Comparison of ENCODE assay signal across 10 mouse cellular contexts in the genomic region with DNA sequence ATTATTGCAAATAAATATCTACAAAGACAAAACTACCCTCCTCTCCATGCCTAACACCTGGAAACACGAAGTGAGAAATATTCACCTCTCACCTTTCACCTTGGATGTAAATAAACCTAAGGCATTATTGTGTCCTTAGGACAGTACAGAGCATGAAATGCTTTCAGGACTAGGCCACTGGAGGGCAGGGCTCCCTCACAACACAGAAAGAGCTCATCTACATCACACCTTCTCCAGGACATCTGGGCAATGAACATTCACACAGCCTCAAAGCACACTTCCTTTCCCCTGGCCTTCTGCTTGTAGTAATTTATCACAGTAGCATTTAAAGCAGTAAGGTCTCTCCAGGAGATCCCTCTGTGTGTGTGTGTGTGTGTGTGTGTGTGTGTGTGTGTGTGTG. TPM values are rescaled to one million over a fixed set of nuclear protein-coding genes. Genes with fewer than 3 reads are reported as not detected.
A peak's percentile ranks its signal among the peaks of the same experiment; 100 is the strongest.
DNase-seq lines count a peak whose midpoint lies in the region; ATAC-seq and TF ChIP-seq lines count a peak whose summit lies in the region.
"Had no signal": no experiment of that assay in that cellular context is flagged by ENCODE, and none has a peak within 500 bp of the region (broad histone marks: within the 10 kb centered on the region; RNA-seq: fewer than 3 reads in every experiment).

No protein-coding gene starts in this region.

- ATAC-seq in heart, postnatal 0 days (ENCODE audit: insufficient read depth, low read depth), result peak; percentile 49; the same call in 1 of the 2 replicates
- no peak for ATAC-seq in midbrain, embryonic 14.5 days (ENCODE audit: low FRiP score, low TSS enrichment)
- no peak for ATAC-seq in midbrain, embryonic 11.5 days (ENCODE audit: low FRiP score)
- ATAC-seq in stomach, postnatal 0 days (ENCODE audit: low FRiP score, low TSS enrichment), result no peak
- ATAC-seq: forebrain, embryonic 13.5 days had no signal

- H3K4me2 ChIP-seq in heart, postnatal 0 days (ENCODE audit: low read depth, low read length), result no peak overlapping the region
- H3K4me2 ChIP-seq in midbrain, embryonic 14.5 days (ENCODE audit: low read length), result no peak overlapping the region
- no peak overlapping the region for H3K4me2 ChIP-seq in midbrain, embryonic 11.5 days
- H3K4me2 ChIP-seq in stomach, postnatal 0 days (replicated peaks; ENCODE audit: low read depth), result no peak overlapping the region
- H3K4me2 ChIP-seq: forebrain, embryonic 13.5 days had no signal

- peak; percentile 57 for TF ChIP-seq CTCF in heart, postnatal 0 days (IDR thresholded peaks at IDR 0.05; ENCODE audit: low read depth)
- peak; percentile 32 for TF ChIP-seq CTCF in bone marrow, adult 2 months (IDR thresholded peaks at IDR 0.05; ENCODE audit: control insufficient read depth, insufficient read depth, low read length)
- TF ChIP-seq CTCF in stomach, postnatal 0 days (IDR thresholded peaks at IDR 0.05; ENCODE audit: low read depth), result peak; percentile 70

- peak; percentile 26 for DNase-seq in heart, postnatal 0 days (ENCODE audit: low spot score)
- DNase-seq in heart, postnatal 25 days (ENCODE audit: low spot score), result no peak
- peak; percentile 35 for DNase-seq in midbrain, embryonic 14.5 days
- DNase-seq in midbrain, embryonic 11.5 days (ENCODE audit: low spot score, missing footprints), result no peak
- no peak for DNase-seq in stomach, postnatal 0 days (ENCODE audit: low spot score)
- DNase-seq in frontal cortex, postnatal 10 days (ENCODE audit: low spot score in 2 of 2), result no peak
- DNase-seq in left cerebral cortex, postnatal 14 days (ENCODE audit: low spot score in 2 of 2), result no peak

- H3K4me1 ChIP-seq in heart, postnatal 0 days (ENCODE audit: control insufficient read depth, insufficient read depth), result no peaks in the 10 kb centered on the region
- no peaks in the 10 kb centered on the region for H3K4me1 ChIP-seq in midbrain, embryonic 14.5 days (ENCODE audit: control insufficient read depth, insufficient read depth, low read length)
- H3K4me1 ChIP-seq in midbrain, embryonic 11.5 days (ENCODE audit: control insufficient read depth, insufficient read depth, low read length), result no peaks in the 10 kb centered on the region
- no peaks in the 10 kb centered on the region for H3K4me1 ChIP-seq in bone marrow, adult 2 months (ENCODE audit: control insufficient read depth, insufficient read depth, low read length)
- H3K4me1 ChIP-seq in stomach, postnatal 0 days (replicated peaks; ENCODE audit: control insufficient read depth, insufficient read depth), result no peaks in the 10 kb centered on the region
- H3K4me1 ChIP-seq: forebrain, embryonic 13.5 days; hindbrain, embryonic 10.5 days had no signal

- no peaks in the 10 kb centered on the region for H3K9me3 ChIP-seq in heart, postnatal 0 days (replicated peaks; ENCODE audit: control insufficient read depth, low read length)
- no peaks in the 10 kb centered on the region for H3K9me3 ChIP-seq in midbrain, embryonic 14.5 days (ENCODE audit: control insufficient read depth, low read length)
- H3K9me3 ChIP-seq in midbrain, embryonic 11.5 days (ENCODE audit: control insufficient read depth, low read length), result no peaks in the 10 kb centered on the region
- no peaks in the 10 kb centered on the region for H3K9me3 ChIP-seq in stomach, postnatal 0 days (ENCODE audit: control insufficient read depth, low read length)
- H3K9me3 ChIP-seq: forebrain, embryonic 13.5 days had no signal

- TF ChIP-seq EP300 in heart, postnatal 0 days (IDR thresholded peaks at IDR 0.05; ENCODE audit: low read depth), result no peak
- no peak for TF ChIP-seq EP300 in stomach, postnatal 0 days (optimal IDR thresholded peaks at IDR 0.05)

- WGBS in heart, postnatal 0 days, result 92% methylated on average over 1 of the region's 1 CpGs
- 88% methylated on average over 1 of the region's 1 CpGs for WGBS in midbrain, embryonic 14.5 days
- 93% methylated on average over 1 of the region's 1 CpGs for WGBS in midbrain, embryonic 11.5 days
- WGBS in bone marrow, adult 2 months, result 87% methylated on average over 1 of the region's 1 CpGs
- 47% methylated on average over 1 of the region's 1 CpGs for WGBS in stomach, postnatal 0 days

- H3K36me3 ChIP-seq in heart, postnatal 0 days (replicated peaks; ENCODE audit: control insufficient read depth, insufficient read depth, low read length), result peaks cover 44% of the 10 kb centered on the region
- peaks cover 27% of the 10 kb centered on the region for H3K36me3 ChIP-seq in midbrain, embryonic 14.5 days (ENCODE audit: control insufficient read depth, insufficient read depth, low read length)
- peaks cover 6% of the 10 kb centered on the region for H3K36me3 ChIP-seq in midbrain, embryonic 11.5 days (ENCODE audit: control insufficient read depth, insufficient read depth, low read length)
- peaks cover 10% of the 10 kb centered on the region for H3K36me3 ChIP-seq in stomach, postnatal 0 days (ENCODE audit: control insufficient read depth, insufficient read depth, low read length)

- H3K27ac ChIP-seq in heart, postnatal 0 days (ENCODE audit: low read depth), result no peak overlapping the region
- H3K27ac ChIP-seq in midbrain, embryonic 14.5 days (replicated peaks; ENCODE audit: low read depth, low read length), result no peak overlapping the region
- no peak overlapping the region for H3K27ac ChIP-seq in midbrain, embryonic 11.5 days (ENCODE audit: low read depth, low read length)
- no peak overlapping the region for H3K27ac ChIP-seq in bone marrow, adult 2 months (ENCODE audit: control insufficient read depth, insufficient read depth, low read depth, low read length, poor library complexity)
- H3K27ac ChIP-seq in stomach, postnatal 0 days (replicated peaks), result no peak overlapping the region
- H3K27ac ChIP-seq: forebrain, embryonic 13.5 days; hindbrain, embryonic 10.5 days had no signal

- no peak for TF ChIP-seq POLR2A in bone marrow, adult 2 months (IDR thresholded peaks at IDR 0.05; ENCODE audit: borderline replicate concordance, control insufficient read depth, low read depth, low read length)

- H3K9ac ChIP-seq in heart, postnatal 0 days (replicated peaks; ENCODE audit: low read depth, low read length), result no peak overlapping the region
- no peak overlapping the region for H3K9ac ChIP-seq in midbrain, embryonic 14.5 days (replicated peaks; ENCODE audit: low read length)
- no peak overlapping the region for H3K9ac ChIP-seq in midbrain, embryonic 11.5 days (ENCODE audit: low read length)
- H3K9ac ChIP-seq in stomach, postnatal 0 days (ENCODE audit: low read length), result no peak overlapping the region
- H3K9ac ChIP-seq: forebrain, embryonic 13.5 days had no signal

- H3K27me3 ChIP-seq in heart, postnatal 0 days (ENCODE audit: control insufficient read depth, insufficient read depth, low read length), result no peaks in the 10 kb centered on the region
- H3K27me3 ChIP-seq in midbrain, embryonic 14.5 days (ENCODE audit: control insufficient read depth, insufficient read depth, low read length), result no peaks in the 10 kb centered on the region
- no peaks in the 10 kb centered on the region for H3K27me3 ChIP-seq in midbrain, embryonic 11.5 days (ENCODE audit: control insufficient read depth, insufficient read depth, low read length)
- H3K27me3 ChIP-seq in stomach, postnatal 0 days (ENCODE audit: control insufficient read depth, insufficient read depth, low read length), result no peaks in the 10 kb centered on the region
- H3K27me3 ChIP-seq: forebrain, embryonic 13.5 days had no signal

- H3K4me3 ChIP-seq in heart, postnatal 0 days (ENCODE audit: low read depth, low read length), result no peak overlapping the region
- H3K4me3 ChIP-seq in midbrain, embryonic 14.5 days (replicated peaks; ENCODE audit: low read depth, low read length), result no peak overlapping the region
- H3K4me3 ChIP-seq in midbrain, embryonic 11.5 days (ENCODE audit: low read depth, low read length), result no peak overlapping the region
- H3K4me3 ChIP-seq in bone marrow, adult 2 months (replicated peaks; ENCODE audit: control insufficient read depth, low read depth, low read length), result no peak overlapping the region
- no peak overlapping the region for H3K4me3 ChIP-seq in stomach, postnatal 0 days (ENCODE audit: low read depth, low read length)
- H3K4me3 ChIP-seq: forebrain, embryonic 13.5 days; hindbrain, embryonic 10.5 days had no signal

- intact Hi-C loops in heart, postnatal 25 days (cut with DNase I), result no loop called here
- intact Hi-C loops in left cerebral cortex, postnatal 14 days (cut with DNase I), result no loop called here

RNA-seq across cellular contexts. Expression of a gene that starts 44.5 kb away (rescaled TPM):
- total RNA-seq in heart, postnatal 0 days (2014; rRNA removed; ENCODE audit: low replicate concordance), result 11.0 and 11.5 TPM in 2 replicates
- polyA plus RNA-seq in heart, postnatal 0 days (2015; fragmentation: Nextera tagmentation; extraction: Ambion mirVana), result 2.1 and 2.3 TPM in 2 replicates
- 10 to 100 TPM in 1 of 2 experiments, 1 to 10 TPM in 1; 9.8 to 10.2 TPM for total RNA-seq in heart, postnatal 25 days (2021)
- 6.4 and 6.7 TPM in 2 replicates for polyA plus RNA-seq in midbrain, embryonic 14.5 days (2014; fragmentation: Nextera tagmentation; extraction: Ambion mirVana)
- 6.5 and 6.6 TPM in 2 replicates for polyA plus RNA-seq in midbrain, embryonic 11.5 days (2014; fragmentation: Nextera tagmentation; extraction: Ambion mirVana)
- 14.8 and 22.3 TPM in 2 replicates for polyA plus RNA-seq in bone marrow, adult 2 months (2011; ENCODE audit: insufficient read depth, insufficient read length, low replicate concordance, missing spikeins)
- 1.8 and 2.0 TPM in 2 replicates for polyA plus RNA-seq in stomach, postnatal 0 days (2015; fragmentation: Nextera tagmentation; extraction: Ambion mirVana)
- 10 to 100 TPM; 39.3 to 52.1 TPM for total RNA-seq in left cerebral cortex, postnatal 14 days (2021)

Comparison
In these comparisons a context has a peak if more than half of its experiments do, and no peak if none do; other contexts are left out.
1. DNase-seq: peak in heart, postnatal 0 days (single experiment) and midbrain, embryonic 14.5 days (single experiment); none in heart, postnatal 25 days (single experiment), midbrain, embryonic 11.5 days (single experiment), stomach, postnatal 0 days (single experiment), frontal cortex, postnatal 10 days (0 of 2) and left cerebral cortex, postnatal 14 days (0 of 2).
2. Peak in every context shown above with its lines, with median percentiles within 50 percentile points of each other: CTCF ChIP-seq.